Mouse (Mus musculus) ES-E14 (cell line): Measurements from ENCODE around the gene Gtf2a1l. TPM values are rescaled to one million over a fixed set of nuclear protein-coding genes. Genes with fewer than 3 reads are reported as not detected.

ENCODE experiments used
- DNase-seq: peaks from one replicate; pipeline ENCODE4 v3.0.0-alpha.2; 2013; ENCODE audit warnings: low read depth, low spot score
- H3K27ac ChIP-seq: 2 replicates; pipeline ENCODE4 v1.5.1; 2012; ENCODE audit warnings: low read depth, mild to moderate bottlenecking, low read length, moderate library complexity, mixed read lengths; ENCODE audit not compliant: poor library complexity, insufficient read depth, severe bottlenecking
- H3K36me3 ChIP-seq: 2 replicates; pipeline ENCODE4 v1.6.1; 2012; ENCODE audit warnings: mild to moderate bottlenecking, low read length, moderate library complexity, mixed read lengths; ENCODE audit not compliant: control insufficient read depth, poor library complexity, insufficient read depth, severe bottlenecking
- H3K4me1 ChIP-seq, 2 experiments: fragments of 150-350 bp in 1 of 2; sonication (generic) in 1 of 2; 2 replicates each; pipeline ENCODE4 v1.6.1; 2012; ENCODE audit warnings: low read length in 2 of 2, mild to moderate bottlenecking in 1 of 2, mixed read lengths in 1 of 2; ENCODE audit not compliant: control insufficient read depth in 2 of 2, insufficient read depth in 2 of 2, poor library complexity in 1 of 2
- H3K4me3 ChIP-seq, 2 experiments: fragments of 150-350 bp in 1 of 2; sonication (generic) in 1 of 2; 2 replicates each; pipeline ENCODE4 v1.5.1; 2012; ENCODE audit warnings: low read length in 2 of 2, low read depth in 1 of 2, mild to moderate bottlenecking in 1 of 2, mixed read lengths in 1 of 2; ENCODE audit not compliant: insufficient read depth in 1 of 2, poor library complexity in 1 of 2, severe bottlenecking in 1 of 2
- H3K9ac ChIP-seq: 2 replicates; pipeline ENCODE4 v1.6.1; 2012; ENCODE audit warnings: low read depth, mild to moderate bottlenecking, low read length, mixed read lengths; ENCODE audit not compliant: poor library complexity, insufficient read depth, severe bottlenecking
- H3K9me3 ChIP-seq: fragments of 150-350 bp; sonication (generic); 2 replicates; pipeline ENCODE4 v1.6.1; 2012; ENCODE audit warnings: low read depth, mild to moderate bottlenecking, low read length; ENCODE audit not compliant: control insufficient read depth, insufficient read depth
- CHD2 ChIP-seq: IDR thresholded peaks from 2 replicates; pipeline ENCODE4 v1.6.1; 2014; ENCODE audit warnings: mild to moderate bottlenecking, low read depth, low read length, inconsistent platforms
- HCFC1 ChIP-seq: IDR thresholded peaks from 2 replicates; pipeline ENCODE4 v1.6.1; 2012; ENCODE audit warnings: low read length, inconsistent platforms, borderline replicate concordance; ENCODE audit not compliant: insufficient read depth
- MAFK ChIP-seq: IDR thresholded peaks from 2 replicates; pipeline ENCODE4 v1.6.1; 2014; ENCODE audit warnings: mild to moderate bottlenecking, low read depth, low read length, inconsistent platforms; ENCODE audit not compliant: insufficient read depth
- ZC3H11A ChIP-seq: IDR thresholded peaks from 2 replicates; pipeline ENCODE4 v1.6.1; 2012; ENCODE audit warnings: low read depth, mild to moderate bottlenecking, inconsistent platforms, low read length, borderline replicate concordance
- ZNF384 ChIP-seq: IDR thresholded peaks from 2 replicates; pipeline ENCODE4 v1.6.1; 2012; ENCODE audit warnings: low read depth, low read length, inconsistent platforms
- in situ Hi-C, 2 experiments: fragments of 600-800 bp; cut with MboI; formaldehyde crosslinking; loops; one replicate each; pipeline ENCODE4 v1.15.1; 2025; ENCODE audit warnings: low sequenced_read_pairs in 2 of 2, inconsistent platforms in 1 of 2; ENCODE audit not compliant: unreplicated experiment in 2 of 2
- total RNA-seq: library from RNA; depleted of rRNA; stranded (reverse); fragments of 300-350 nt; gene quantifications from 2 replicates; pipeline ENCODE4 v1.2.3, GENCODE M21; 2012

Gene Gtf2a1l
- total RNA-seq, 1 experiment: 0.80 TPM

- H3K9me3 ChIP-seq: no peaks in the 10 kb centered on the region
- peak overlapping the region in 1 of 2 experiments; percentile 2; a peak in 2 of 4 replicates for H3K4me3 ChIP-seq
- no peak for DNase-seq
- no peak overlapping the region for H3K9ac ChIP-seq
- no peak for TF ChIP-seq ZC3H11A
- TF ChIP-seq CHD2: no peak
- TF ChIP-seq ZNF384: no peak
- no peak for TF ChIP-seq MAFK
- TF ChIP-seq HCFC1: no peak
- in situ Hi-C loops: no loop called here
- H3K4me1 ChIP-seq: peaks cover 16 to 38% of the 10 kb centered on the region in 2 experiments
- peaks cover 2% of the 10 kb centered on the region; the same call in 1 of the 2 replicates for H3K36me3 ChIP-seq
- no peak overlapping the region; the same call in 1 of the 2 replicates for H3K27ac ChIP-seq
These were observed 39.6 kb upstream of the Gtf2a1l start for GRCm38 (mm10) chr17:88628676-88629380.

- Histone ChIP-seq H3K36me3 (peaks cover 2% of the 10 kb centered on the region; the same call in 1 of the 2 replicates), H3K4me1 (peaks cover 16 to 37% of the 10 kb centered on the region in 2 experiments), H3K4me3 (peak overlapping the region; percentile 2 to 42; a peak in 2 of 4 replicates), H3K27ac (no peak overlapping the region; the same call in 1 of the 2 replicates), H3K9me3 (no peaks in the 10 kb centered on the region), H3K9ac (no peak overlapping the region)
- in situ Hi-C loops: no loop called here
- no peak for TF ChIP-seq ZC3H11A
- no peak for TF ChIP-seq CHD2
- TF ChIP-seq ZNF384: no peak
- TF ChIP-seq HCFC1: no peak
- TF ChIP-seq MAFK: no peak
- DNase-seq: no peak
These were observed 39.1 kb upstream of the Gtf2a1l start for GRCm38 (mm10) chr17:88629381-88629759.

GRCm38 (mm10) chr17:88629931-88630553 is 38.4 kb upstream of the Gtf2a1l start:
- H3K9ac ChIP-seq: peak overlapping the region; percentile 27; the same call in 1 of the 2 replicates
- TF ChIP-seq MAFK: no peak
- peak overlapping the region; percentile 10 to 42; a peak in 2 of 4 replicates for H3K4me3 ChIP-seq
- in situ Hi-C loops: no loop called here
- DNase-seq: no peak
- H3K4me1 ChIP-seq: peaks cover 14 to 34% of the 10 kb centered on the region in 2 experiments
- H3K27ac ChIP-seq: peak overlapping the region; percentile 66; the same call in 1 of the 2 replicates
- no peaks in the 10 kb centered on the region for H3K9me3 ChIP-seq
- H3K36me3 ChIP-seq: no peaks in the 10 kb centered on the region

- Histone ChIP-seq H3K4me1 (peaks cover 14 to 33% of the 10 kb centered on the region in 2 experiments), H3K9me3 (no peaks in the 10 kb centered on the region), H3K27ac (peak overlapping the region; percentile 66; the same call in 1 of the 2 replicates), H3K36me3 (0 out of 2 replicates have a peak, but pooled peaks cover under 1% of the 10 kb centered on the region), H3K9ac (0 out of 2 replicates have a peak overlapping the region, but pooled peaks have one; percentile 27), H3K4me3 (no peak overlapping the region; a peak in 1 of 4 replicates)
- DNase-seq: no peak
- TF ChIP-seq ZNF384: no peak
- no peak for TF ChIP-seq HCFC1
- TF ChIP-seq ZC3H11A: no peak
- no peak for TF ChIP-seq CHD2
- TF ChIP-seq MAFK: no peak
- in situ Hi-C loops: no loop called here
These were observed 37.9 kb upstream of the Gtf2a1l start for GRCm38 (mm10) chr17:88630554-88630948.
